Mouse (Mus musculus): ENCODE measurements around the gene Cxcl14. TPM values are rescaled to one million over a fixed set of nuclear protein-coding genes. Genes with fewer than 3 reads are reported as not detected.
A peak's percentile ranks its signal among the peaks of the same experiment; 100 is the strongest.

The Cxcl14 gene
- total and polyA plus RNA-seq, 3 experiments, result 49.3 to 65.0 (median 59.6) TPM

DNA sequence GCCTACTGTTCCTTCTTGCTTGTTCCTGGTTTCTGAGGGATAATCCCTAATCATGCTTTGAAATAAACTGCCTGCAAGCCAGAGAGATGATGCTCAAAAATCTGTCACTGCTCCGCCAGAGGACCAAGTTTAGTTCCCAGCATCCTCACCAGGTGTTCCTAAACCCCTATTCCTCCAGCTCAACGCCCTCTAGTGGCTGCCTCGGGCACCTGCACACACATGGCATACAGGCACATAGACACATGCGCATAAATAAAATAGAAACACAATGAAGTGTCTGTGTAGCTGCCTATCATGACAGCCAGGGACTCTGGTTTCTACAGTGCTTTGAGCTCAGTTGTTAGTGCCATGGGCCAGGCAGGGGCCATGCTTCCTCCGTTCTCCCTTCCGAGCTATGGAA lies 6.4 kb downstream of the Cxcl14 start:
- DNase-seq, result no peak

DNA sequence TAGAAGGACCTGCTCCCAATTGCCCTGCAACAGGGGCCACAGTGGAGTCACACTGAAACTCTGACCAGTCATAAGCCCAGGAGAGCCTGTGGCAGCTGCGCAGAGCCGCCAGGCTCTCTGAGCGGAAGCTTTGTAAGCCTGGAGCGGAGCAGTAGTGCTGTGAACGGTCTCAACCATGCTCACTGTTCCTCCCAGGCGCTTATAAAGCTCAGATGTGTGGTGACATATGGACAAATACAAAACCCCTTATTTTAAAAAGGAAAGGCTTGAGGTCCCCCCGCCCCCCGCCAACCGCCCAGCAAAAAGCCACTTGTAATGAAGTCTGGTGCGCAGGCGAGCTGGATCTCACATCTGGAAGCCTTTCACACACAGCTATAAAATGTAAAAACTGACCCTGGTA lies 7.1 kb downstream of the Cxcl14 start:
- no peak for DNase-seq

DNA sequence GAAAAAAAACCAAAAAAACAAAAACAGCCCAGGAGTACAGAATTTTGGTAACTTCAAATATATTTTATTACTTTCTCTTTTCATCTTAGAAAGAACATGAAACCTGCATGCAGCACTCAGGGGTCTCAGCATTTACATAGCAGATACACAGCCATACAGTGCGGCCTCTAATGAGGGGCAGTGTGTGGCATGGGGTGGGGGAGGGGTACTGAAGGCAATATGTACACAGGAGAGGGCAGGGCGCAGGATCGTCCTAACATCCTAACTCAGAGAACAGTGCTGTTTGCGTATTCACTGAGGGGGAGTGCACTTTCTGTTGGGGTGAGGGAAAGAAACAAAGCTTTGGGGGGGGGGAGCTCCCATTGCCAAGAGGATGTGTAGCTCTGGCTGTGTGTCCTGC lies 7.8 kb downstream of the Cxcl14 start:
- DNase-seq, result no peak

DNA sequence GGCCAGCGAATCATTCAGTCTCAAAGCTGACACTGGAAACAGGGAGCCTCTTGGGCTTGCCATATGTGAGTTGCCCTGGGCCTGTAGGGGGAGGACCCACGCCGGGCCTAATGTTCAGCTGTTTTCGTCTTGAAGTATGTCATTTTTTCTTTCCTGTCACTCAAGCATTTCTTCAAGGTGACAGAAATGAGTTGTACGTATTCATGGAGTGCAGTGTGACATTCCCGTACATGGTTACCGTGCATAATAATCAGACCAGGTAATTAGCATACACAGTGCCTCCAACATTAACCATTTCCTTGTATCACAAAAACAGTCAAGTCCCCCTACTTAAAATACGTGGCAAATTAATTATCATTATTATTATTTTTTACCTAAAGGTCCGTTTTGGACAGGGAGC lies 9.3 kb downstream of the Cxcl14 start:
- DNase-seq, result no peak

DNA sequence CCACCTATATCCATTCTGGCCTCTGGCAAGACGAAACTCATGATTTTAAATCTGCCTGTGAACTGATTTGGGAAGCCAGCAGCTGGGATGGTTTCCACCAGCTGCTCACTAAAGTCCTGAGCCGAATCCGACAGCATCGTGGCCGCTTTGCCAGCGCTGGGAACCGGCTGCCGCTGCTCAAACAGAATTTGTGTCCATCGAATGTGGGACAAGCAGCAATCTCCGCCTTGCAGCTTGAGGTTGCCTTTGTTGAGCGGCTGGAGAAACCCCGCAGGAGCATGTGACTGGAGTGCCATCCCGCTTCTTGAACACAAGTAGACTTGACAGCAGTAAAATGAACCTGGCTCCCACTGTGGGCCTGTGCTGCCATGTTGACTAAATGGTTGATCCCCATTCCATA lies 13.0 kb downstream of the Cxcl14 start:
- no peak for DNase-seq

DNA sequence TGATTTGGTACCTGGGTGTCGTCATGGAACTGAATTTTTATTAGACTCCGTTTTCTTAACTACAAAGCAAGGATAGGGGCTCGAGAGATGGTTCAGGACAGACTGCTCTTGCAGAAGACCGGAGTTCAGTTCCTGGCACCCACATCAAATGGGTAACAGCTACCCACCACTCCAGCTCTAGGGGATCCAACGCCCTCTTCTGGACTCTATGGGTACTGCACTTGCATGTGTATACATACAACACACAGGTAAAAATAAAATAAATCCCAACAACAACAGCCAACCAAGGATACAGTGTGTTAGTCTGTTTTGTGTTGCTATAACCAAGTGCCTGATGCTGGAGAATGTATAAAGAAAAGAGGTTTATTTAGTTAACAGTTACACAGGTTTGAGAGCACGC lies 16.0 kb downstream of the Cxcl14 start:
- DNase-seq, result no peak

DNA sequence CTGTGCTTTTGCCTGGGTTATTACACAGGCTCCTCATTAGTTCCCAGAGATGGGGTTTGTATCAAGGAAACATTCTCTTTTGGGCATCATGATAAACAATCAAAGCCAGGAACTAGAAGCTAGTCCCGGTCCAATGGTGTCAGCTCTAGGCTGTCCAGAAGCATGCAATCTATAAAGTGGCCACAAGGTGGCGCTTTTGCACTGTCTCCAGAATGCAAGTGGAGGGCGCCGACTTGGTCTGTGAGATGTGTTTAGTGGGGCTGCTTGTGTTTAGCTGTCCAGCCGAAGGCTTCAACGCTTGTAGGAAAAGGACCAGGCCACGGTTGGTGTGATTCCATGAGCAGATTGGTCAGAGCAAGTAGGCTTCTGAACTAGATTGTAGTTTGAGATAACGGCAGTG lies 16.9 kb downstream of the Cxcl14 start:
- peak; percentile 68 for DNase-seq

DNA sequence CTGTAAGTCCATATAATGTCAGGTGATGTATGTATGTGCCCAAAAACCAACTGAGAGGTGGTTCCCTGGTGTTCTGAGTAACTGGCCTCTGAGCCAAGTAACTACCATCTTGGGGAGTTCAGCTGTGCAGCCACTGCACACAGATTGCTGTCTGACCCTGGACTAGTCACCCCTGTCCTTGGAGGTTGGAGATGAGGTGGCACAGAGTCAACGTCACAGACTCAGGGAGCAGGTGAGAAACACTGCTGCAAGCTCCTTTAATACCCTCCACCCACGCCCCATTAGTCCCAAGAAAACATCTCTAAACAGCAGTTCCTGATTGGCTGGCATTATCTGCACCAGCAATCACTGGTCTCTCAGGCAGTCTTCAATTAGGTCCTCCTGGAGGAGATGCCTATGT lies 21.2 kb downstream of the Cxcl14 start:
- DNase-seq, result peak; percentile 56

DNA sequence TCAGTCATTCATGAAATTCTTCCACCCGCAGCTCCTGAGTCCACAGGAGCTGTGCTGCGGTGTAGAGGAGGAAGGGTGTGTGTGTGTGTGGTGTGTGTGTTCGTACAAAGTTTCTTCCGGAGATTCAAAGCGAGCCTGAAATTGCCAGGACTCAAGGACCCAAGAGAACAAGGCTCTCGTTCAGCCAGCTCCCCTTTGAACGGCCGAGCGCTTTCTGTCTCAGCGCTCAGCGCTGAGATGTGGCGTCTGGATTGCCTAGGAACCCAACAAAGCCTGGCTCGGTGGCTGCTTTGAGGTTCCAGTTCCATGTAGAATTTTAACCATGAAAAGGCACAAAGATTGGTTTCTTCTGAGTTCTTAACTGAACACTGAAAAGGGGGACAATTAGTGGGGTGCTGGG lies 26.2 kb downstream of the Cxcl14 start:
- no peak for DNase-seq

DNA sequence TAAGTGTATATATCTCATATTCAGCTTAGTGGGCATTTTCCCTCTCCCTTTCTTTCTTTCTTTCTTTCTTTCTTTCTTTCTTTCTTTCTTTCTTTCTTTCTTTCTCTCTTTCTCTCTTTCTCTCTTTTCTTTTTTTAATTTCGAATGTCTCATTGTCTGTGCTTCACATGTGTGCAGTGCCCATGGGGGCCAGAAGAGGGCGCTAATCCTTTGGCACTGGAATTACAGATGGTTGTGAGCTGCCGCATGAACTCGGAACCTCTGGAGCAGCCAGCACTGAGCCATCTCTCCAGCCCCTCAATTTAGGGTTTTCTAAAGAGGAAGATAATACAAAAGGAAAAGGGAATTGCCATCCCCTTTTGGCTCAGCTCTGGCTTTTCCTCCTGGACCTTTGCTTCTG lies 29.0 kb downstream of the Cxcl14 start:
- DNase-seq, result no peak

DNA sequence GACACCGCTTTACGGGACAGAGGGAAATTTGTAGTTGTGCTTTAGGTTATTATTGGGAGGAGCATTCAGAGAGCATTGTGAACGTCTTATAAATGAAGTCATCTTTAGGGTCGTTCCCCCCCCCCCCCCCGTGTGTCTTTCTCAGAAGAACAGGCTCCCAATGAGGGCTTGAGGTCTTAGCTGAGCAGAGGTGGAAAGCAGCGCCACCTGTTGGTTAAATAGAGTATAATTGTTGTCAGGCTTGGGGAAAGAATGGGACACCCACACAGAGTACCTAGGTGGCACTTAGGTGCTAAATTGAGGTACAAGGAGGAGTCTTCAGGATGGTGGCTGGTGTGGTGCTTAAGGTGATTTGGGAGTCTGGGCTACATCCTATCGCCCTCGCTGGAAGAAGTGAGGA lies 29.9 kb downstream of the Cxcl14 start:
- DNase-seq, result peak; percentile 25

DNA sequence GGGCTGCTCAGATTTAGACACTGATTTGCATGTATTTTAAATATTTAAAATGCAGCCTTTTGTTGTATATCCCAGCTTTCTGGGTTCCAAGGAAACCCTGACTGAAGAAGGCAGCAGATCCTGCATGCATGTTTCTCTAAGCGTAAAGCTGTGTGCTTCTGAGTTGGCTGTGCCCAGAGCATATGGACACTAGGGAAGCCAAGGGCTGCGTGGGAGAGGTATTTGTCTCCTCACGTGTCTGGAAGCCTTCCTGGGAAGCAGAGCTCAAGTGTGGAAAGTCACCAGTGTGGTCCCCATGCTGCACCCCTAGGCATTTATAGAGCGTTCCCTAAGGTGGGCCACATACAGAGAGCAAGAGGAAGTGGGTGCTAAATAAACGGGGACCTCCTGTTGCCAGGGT lies 30.7 kb downstream of the Cxcl14 start:
- no peak for DNase-seq

DNA sequence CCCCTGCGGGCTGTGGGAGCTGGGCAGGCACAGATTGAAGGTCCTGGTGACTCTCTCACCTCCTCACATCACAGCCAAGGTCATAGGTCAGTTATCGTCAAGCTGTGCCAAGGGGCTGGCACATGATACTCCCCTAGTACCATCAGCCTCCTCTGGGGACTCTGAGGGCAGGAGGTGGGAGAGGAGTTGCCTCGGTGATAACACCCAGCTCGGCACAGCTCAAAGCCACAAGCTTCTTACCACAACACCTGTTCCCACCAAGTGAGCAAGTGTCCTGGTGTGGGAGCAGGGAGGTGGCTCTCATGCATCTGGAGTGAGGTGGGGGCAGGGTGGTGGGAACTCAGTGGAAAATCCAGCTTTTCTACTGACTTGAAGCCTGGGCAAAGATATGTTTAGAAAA lies 34.1 kb downstream of the Cxcl14 start:
- DNase-seq, result no peak

DNA sequence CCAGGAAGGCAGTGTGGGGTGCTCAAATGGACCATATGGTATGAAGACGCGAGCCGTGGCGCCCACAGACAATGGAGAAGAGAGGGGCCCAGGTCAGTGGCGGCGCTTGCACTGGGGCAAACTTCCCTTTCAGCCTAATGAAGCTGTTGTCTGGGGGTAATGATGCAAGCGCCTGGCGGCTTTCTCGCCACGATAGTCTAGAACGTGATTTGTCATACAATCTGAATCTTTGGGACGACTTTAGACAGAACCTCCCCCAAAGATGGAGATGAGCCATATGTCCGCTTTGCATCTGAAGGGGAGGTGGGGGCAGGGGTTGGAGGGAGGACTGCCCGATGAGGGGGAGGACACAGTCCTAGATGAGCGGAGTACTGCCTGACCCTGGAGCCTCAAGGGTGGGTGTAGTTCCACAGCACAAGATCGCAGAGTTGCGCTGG lies 36.0 kb downstream of the Cxcl14 start:
- no peak for DNase-seq

DNA sequence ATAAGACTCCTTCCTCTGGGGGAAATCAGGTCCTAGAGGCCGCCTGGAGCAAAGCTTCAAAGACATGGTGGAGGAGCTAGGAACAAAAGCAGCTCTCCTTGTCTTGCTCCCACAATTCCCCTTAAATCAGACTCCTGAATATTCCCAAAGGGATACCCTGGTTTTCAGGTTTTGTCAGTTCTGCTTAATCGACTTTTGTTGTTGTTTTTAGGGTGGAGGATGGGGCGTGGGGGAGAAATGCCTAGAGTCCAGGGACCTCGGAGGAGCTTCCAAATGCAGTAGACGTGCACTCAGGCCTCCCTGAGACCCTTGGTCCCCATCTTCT lies 36.5 kb downstream of the Cxcl14 start:
- DNase-seq, result no peak

DNA sequence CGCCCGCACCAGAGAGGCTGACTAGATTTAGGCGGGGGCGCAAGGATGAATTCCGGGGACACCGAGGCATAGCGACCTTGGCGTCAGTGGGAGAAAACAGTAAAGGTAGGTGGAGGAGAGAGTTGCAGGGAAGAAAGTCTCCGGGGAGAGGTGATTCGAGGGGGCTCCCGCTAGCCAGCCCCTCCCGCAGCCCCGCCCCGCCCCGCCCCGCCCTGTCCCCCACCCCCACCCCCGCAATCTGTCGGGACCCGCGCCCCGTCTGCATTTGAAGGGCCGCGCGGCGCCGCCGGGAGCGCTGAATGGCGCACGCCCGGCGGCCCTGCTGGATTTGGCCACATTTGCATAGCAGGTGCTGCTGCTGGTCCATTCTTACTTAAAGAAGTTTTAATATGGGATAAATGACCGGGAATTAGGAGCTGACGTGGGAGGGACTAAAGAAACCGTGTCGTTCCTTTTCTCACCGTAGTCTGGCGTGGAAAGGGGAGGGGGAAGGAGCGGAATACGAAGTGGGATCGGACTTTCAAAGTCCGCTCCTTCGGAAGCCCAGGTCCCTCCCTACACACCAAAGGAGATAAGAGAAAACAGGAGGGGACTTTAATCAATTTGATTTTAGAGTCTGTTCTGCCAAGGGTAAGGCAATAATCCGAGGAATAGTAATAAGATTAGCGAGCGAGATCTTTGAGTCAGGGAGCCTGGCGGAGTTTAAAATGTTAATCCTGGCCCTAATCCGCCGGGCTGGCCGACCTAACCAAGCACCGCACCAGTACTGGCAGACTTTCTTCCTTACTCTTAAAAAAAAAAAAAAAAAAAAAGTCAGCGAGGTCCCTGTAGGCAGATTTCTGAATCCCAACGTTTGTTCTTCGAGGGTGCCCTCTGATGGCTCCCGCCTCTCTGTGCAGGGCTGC lies 37.1 kb downstream of the Cxcl14 start:
- no peak for DNase-seq

DNA sequence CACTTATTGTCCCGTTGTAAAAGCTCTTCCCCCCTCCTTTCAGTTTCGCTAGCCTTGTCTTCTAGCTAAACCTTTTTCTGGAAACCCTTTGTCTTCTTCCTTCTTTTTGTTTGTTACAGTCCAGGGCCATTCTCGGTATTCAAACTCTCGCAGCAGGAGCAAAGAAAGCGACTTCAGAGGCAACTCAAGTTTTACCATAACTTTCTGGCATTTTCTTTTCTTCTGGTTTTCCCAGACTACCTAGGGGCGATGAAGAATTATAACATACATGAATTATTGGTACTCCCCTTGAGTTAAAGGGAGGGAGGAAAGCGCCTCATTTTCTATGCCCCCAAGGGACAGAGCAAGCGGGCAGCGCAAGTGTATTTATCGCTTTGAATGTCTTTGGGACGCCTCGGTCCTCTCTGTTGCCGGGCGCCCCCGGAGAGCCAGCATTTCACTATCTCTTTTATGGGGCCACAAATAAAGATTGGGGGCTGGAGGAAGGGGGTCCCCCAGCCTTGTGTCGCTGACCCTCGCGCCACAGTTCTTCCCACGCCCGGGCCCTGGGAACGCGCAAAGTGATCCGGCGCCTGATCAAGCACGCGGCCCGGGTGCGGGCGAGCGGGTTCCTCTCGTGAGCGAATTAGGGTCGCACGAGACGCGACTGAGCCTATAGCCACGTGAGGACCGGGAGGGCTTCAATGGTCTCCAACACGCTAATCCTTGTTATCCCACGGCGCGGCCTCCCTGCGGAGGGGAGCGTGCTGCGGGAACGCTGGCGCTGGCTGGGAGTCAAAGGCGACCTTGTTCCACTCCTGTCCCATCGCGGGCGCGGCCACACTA lies 37.9 kb downstream of the Cxcl14 start:
- no peak for DNase-seq

DNA sequence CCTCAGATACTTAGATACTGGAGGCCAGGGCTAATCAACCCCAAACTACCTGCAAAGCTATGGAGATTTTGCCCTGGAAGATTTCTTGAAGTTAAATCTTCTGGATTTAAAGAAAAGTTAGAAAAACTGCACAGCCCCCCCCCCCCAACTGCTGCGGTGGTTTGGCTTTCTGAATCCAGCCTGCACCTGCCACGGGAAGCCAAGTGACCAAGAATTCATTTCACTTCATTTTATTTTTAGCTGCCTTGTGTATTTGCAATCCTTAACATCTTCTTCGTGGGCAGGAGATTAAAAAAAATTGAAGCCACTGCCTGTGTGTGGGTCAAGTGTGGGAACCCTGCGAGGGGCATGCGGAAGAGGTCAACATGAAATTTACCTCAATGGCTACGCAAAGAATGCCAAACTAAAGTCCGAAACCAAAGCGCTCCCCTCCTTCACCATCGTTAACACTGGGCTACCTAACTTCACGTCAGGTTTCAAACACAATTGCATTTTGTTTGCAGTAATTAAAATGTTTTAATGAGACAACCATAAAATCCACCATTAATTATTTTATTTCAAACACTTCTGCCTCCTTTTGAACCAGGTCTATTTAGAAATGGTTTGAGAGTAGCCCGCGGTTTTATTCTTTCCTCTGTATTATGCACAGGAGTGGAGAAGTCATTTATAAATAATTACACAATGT lies 38.7 kb downstream of the Cxcl14 start:
- no peak for DNase-seq

DNA sequence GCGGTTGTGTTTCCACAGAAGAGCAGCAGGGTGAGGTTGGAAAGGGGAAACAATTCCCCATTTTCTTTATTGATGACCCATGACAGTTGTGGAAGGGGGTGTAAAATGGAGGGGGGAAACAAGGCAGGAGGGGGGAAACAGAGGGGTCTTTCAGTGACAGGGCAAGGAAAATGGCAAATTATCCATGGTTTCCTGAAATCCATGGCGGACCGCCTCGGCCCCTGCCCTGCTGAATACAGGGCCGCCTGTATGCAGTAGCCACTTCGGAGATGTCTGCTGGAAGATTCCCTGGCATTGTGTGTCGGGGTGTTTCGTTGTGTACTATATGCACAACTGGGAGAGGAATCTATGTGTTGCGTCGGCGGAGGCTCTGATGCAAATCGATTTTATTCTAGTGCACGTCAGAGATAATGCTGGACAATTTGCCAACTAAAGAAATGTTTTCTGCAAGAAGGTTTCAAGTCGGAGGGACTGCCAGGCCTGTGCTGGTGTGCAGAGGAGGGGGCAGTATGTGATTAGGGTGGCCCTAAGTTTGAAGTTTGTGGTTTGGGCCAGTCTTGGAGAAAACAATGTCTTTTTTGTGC lies 39.5 kb downstream of the Cxcl14 start:
- DNase-seq, result no peak

DNA sequence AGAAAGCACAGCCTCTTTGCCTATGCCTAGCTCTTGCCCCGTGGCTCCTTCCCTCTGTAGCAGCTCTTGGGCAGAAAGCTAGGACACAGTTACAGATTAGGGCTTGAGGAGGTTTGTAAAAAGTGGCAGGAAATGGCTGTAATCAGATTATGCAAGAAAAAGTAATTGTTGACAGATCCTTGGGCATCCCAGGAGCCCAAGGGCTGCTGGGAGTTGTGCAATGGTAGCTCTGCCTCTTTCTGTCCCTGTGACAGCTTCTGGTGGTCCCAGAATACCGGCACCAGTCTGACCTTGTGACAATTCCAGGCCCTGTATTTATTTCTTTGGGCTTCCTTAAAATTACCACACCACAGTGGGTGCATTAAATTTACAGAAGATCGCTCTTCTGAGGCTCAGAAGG lies 43.0 kb downstream of the Cxcl14 start:
- no peak for DNase-seq

DNA sequence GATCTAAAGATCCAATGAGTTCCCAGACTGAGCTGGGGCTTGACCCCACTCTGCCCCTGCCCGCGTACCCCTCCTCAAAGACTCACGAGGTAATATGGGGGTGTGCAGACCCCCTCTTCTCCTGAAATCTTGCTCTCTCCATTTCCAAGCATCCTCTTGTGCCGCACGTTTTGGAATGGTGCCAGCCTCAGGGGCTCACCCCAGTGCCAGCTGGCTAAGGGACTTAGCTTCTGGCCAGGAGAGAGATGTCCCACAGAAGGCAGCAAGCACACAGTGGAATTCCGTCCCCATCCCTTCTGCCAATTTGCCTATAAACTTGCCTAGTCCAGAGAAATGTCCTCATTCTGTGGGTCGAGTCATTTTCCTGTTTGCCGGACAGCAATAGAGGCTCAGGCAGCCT lies 43.6 kb downstream of the Cxcl14 start:
- no peak for DNase-seq

DNA sequence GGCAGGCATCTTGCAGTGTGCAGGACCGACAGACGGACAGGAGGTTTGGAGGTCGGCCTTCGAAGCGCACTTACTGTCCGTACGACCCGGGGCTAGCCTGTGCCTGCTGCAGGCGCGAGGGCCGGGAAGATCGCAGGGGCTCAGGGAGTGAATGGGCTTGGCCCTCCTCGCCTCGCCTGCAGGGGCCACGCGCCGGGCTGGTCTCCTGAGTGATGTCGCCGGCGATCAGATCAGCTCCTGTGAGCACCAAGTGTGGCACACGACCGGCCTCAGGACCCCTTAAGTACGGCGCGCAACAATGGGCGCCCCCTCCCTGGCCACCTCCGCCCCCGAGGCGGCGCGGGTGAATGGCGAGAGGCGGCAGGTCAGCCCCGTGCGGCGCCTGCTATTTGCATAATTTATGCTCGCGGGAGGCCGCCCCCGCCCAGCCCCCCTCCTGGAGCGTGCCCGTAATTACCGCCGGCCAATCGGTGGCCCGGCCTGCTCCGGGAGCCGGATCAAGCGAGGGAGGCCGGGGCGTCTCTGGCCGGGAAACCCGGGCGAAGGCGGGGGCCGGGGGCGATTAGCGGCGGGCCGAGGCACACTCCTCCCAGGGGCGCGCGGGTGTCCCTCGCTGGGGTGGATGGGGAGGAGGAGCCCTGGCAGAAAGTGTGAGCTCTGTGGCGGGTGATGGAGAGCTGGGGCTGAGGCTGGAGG lies 44.3 kb downstream of the Cxcl14 start, which contains the start of gene Neurog1:
Gene Neurog1 (minus strand): TSS at position 240 of the 696 bp plus-strand sequence.
- DNase-seq, result peak; percentile 23
